Mouse (Mus musculus) embryonic fibroblast, embryonic 13.5 days (primary cell): ENCODE results near the gene Gm20388.

Experiments used
- CTCF ChIP-seq: IDR thresholded peaks from 2 replicates; pipeline ENCODE4 v1.5.1; 2011; ENCODE audit warnings: mild to moderate bottlenecking, control low read depth, low read length, moderate library complexity, borderline replicate concordance; ENCODE audit not compliant: insufficient read depth
- POLR2A ChIP-seq: IDR thresholded peaks from 2 replicates; pipeline ENCODE4 v1.6.1; 2011; ENCODE audit warnings: low read depth, mild to moderate bottlenecking, control low read depth, low read length, moderate library complexity

DNA sequence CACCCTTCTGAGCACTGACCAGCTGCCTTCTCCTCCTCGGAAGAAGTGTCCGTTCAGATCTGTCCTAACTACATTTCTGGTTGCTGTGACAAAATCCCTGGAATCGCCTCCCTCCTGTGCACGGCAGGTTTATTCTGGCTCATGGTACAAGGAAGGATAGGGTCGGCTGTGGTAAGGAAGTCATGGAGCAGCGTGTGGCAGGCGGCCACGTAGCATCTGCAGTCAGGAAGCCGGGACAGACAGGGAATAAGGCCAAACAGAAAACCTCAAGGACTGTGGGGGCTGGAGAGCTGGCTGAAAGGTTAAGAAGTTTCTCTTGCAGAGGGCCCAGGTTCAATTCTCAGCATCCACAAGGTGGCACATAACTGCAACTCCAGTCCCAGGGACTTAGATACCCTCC lies 2271.3 kb downstream of the Gm20388 start:
- peak; percentile 39; the same call in 1 of the 2 replicates for TF ChIP-seq POLR2A
- no peak for TF ChIP-seq CTCF
